Mouse (Mus musculus) cortical plate, adult 2 months (tissue): ENCODE data around the gene Gabra4.

Experiments used
- CTCF ChIP-seq: fragments of 200-500 bp; IDR thresholded peaks from 2 replicates; pipeline ENCODE4 v1.5.1; 2011; ENCODE audit warnings: mild to moderate bottlenecking, control low read depth, low read length; ENCODE audit not compliant: insufficient read depth; ENCODE audit errors: extremely low read depth
- POLR2A ChIP-seq: fragments of 200-500 bp; IDR thresholded peaks from 2 replicates; pipeline ENCODE4 v1.6.1; 2011; ENCODE audit warnings: mild to moderate bottlenecking, low read length, control low read depth; ENCODE audit not compliant: insufficient read depth; ENCODE audit errors: extremely low read depth

- TF ChIP-seq CTCF (no peak), POLR2A (no peak)
Measured at GRCm38 (mm10) chr5:71595321-71595720, 62.8 kb downstream of the Gabra4 start.
